ENCODE assay signal across 8 mouse cellular contexts in genomic region chr10:120270777-120271176, GRCm38 (mm10). TPM values are rescaled to one million over a fixed set of nuclear protein-coding genes. Genes with fewer than 3 reads are reported as not detected.
DNase-seq lines count a peak whose midpoint lies in the region; ATAC-seq and TF ChIP-seq lines count a peak whose summit lies in the region.

No protein-coding gene starts in this region.

- H3K9me3 ChIP-seq in intestine, embryonic 16.5 days (ENCODE audit: control insufficient read depth, low read length): no peaks in the 10 kb centered on the region

- no peak overlapping the region for H3K4me2 ChIP-seq in intestine, embryonic 16.5 days (ENCODE audit: low read depth, low read length)

- no peak overlapping the region for H3K27ac ChIP-seq in gastrocnemius, adult 2 months
- no peak overlapping the region for H3K27ac ChIP-seq in thymus, adult 2 months (ENCODE audit: control insufficient read depth, insufficient read depth, low read length)
- H3K27ac ChIP-seq in intestine, embryonic 16.5 days (ENCODE audit: low read length): no peak overlapping the region

- intact Hi-C loops in gastrocnemius, adult 2 months (cut with DNase I): no loop called here

- H3K9ac ChIP-seq in intestine, embryonic 16.5 days (ENCODE audit: low read depth, low read length): no peak overlapping the region

- ATAC-seq in intestine, embryonic 16.5 days: no peak

- no peak for TF ChIP-seq POLR2A in thymus, adult 2 months (IDR thresholded peaks at IDR 0.05; ENCODE audit: control insufficient read depth, extremely low read depth, insufficient read depth, low read length, poor library complexity)

- H3K36me3 ChIP-seq in thymus, adult 2 months (ENCODE audit: control insufficient read depth, insufficient read depth, low read length): no peaks in the 10 kb centered on the region
- H3K36me3 ChIP-seq in intestine, embryonic 16.5 days (ENCODE audit: control insufficient read depth, insufficient read depth, low read length): no peaks in the 10 kb centered on the region

- H3K27me3 ChIP-seq in thymus, adult 2 months (ENCODE audit: control insufficient read depth, insufficient read depth, low read length): no peaks in the 10 kb centered on the region
- H3K27me3 ChIP-seq in intestine, embryonic 16.5 days (replicated peaks; ENCODE audit: control insufficient read depth, insufficient read depth, low read length): no peaks in the 10 kb centered on the region

- WGBS in thymus, adult 2 months: 68% methylated on average over 4 of the region's 4 CpGs
- 80% methylated on average over 4 of the region's 4 CpGs for WGBS in intestine, embryonic 16.5 days

- H3K4me3 ChIP-seq in gastrocnemius, adult 2 months: no peak overlapping the region
- no peak overlapping the region for H3K4me3 ChIP-seq in thymus, adult 2 months (ENCODE audit: control insufficient read depth, insufficient read depth, low read length)
- H3K4me3 ChIP-seq in intestine, embryonic 16.5 days (ENCODE audit: low read length): no peak overlapping the region

- H3K4me1 ChIP-seq in thymus, adult 2 months (replicated peaks; ENCODE audit: control insufficient read depth, insufficient read depth, low read length): 0 out of 2 replicates have a peak, but pooled peaks cover 3% of the 10 kb centered on the region
- H3K4me1 ChIP-seq in intestine, embryonic 16.5 days (ENCODE audit: control insufficient read depth, insufficient read depth, low read length): 0 out of 2 replicates have a peak, but pooled peaks cover 3% of the 10 kb centered on the region

- no peak for DNase-seq in gastrocnemius, adult 2 months
- DNase-seq in gastrocnemius, postnatal 25 days: no peak
- peak; percentile 57 for DNase-seq in thymus, adult 2 months
- no peak for DNase-seq in thymus, adult 18-20 months
- peak; percentile 52 for DNase-seq in c-Kit-positive CD71-negative TER-119-negative erythroid progenitor cells, embryonic 14.5 days (ENCODE audit: low read depth)
- DNase-seq in kidney, postnatal 4 days: peak; percentile 61 to 72
- DNase-seq in natural killer cell, adult 2 months (ENCODE audit: low spot score in 2 of 2): peak; percentile 44 to 67

- TF ChIP-seq CTCF in gastrocnemius, adult 2 months (IDR thresholded peaks at IDR 0.05): peak; percentile 94
- no peak for TF ChIP-seq CTCF in thymus, adult 2 months (IDR thresholded peaks at IDR 0.05; ENCODE audit: borderline replicate concordance, control insufficient read depth, extremely low read depth, insufficient read depth, low read length, poor library complexity)

RNA-seq across cellular contexts. Expression of gene Llph, which starts 43.9 kb away (rescaled TPM):
- 10 to 100 TPM; 17.0 to 17.2 TPM for total RNA-seq in gastrocnemius, adult 2 months (2021)
- 10 to 100 TPM; 11.4 to 12.8 TPM for total RNA-seq in gastrocnemius, postnatal 25 days (2021)
- polyA plus RNA-seq in thymus, adult 2 months (2012; rRNA removed): 5.3 and 5.8 TPM in 2 replicates
- 50.3 and 54.5 TPM in 2 replicates for polyA plus RNA-seq in intestine, embryonic 16.5 days (2015; fragmentation: Nextera tagmentation; extraction: Ambion mirVana)

Comparison
In these comparisons a context has a peak if more than half of its experiments do, and no peak if none do; other contexts are left out.
1. DNase-seq: peak in thymus, adult 2 months (single experiment), c-Kit-positive CD71-negative TER-119-negative erythroid progenitor cells, embryonic 14.5 days (single experiment), kidney, postnatal 4 days (2 of 2) and natural killer cell, adult 2 months (2 of 2); none in gastrocnemius, adult 2 months (single experiment), gastrocnemius, postnatal 25 days (single experiment) and thymus, adult 18-20 months (0 of 2).